Mouse (Mus musculus) bone marrow macrophage, adult 2 months (primary cell): ENCODE data around the gene Vps8. TPM values are rescaled to one million over a fixed set of nuclear protein-coding genes. Genes with fewer than 3 reads are reported as not detected.

Experiments
- H3K27ac ChIP-seq: 2 replicates; pipeline ENCODE4 v1.5.1; 2012; ENCODE audit warnings: low read depth, low read length; ENCODE audit not compliant: insufficient read depth
- H3K4me1 ChIP-seq: 2 replicates; pipeline ENCODE4 v1.6.1; 2012; ENCODE audit warnings: low read length; ENCODE audit not compliant: control insufficient read depth, insufficient read depth
- H3K4me3 ChIP-seq: 2 replicates; pipeline ENCODE4 v1.5.1; 2012; ENCODE audit warnings: mild to moderate bottlenecking, low read length, moderate library complexity; ENCODE audit not compliant: insufficient read depth
- CTCF ChIP-seq: IDR thresholded peaks from 2 replicates; pipeline ENCODE4 v1.5.1; 2012; ENCODE audit warnings: low read depth, mild to moderate bottlenecking, low read length, moderate library complexity
- POLR2A ChIP-seq: IDR thresholded peaks from 2 replicates; pipeline ENCODE4 v1.6.1; 2012; ENCODE audit warnings: mild to moderate bottlenecking, low read depth, low read length, borderline replicate concordance
- polyA plus RNA-seq: library from polyadenylated mRNA; stranded (reverse); fragments of >200 nt; gene quantifications from 2 replicates; pipeline ENCODE4 v1.2.4, GENCODE M21; 2012; ENCODE audit not compliant: missing spikeins, insufficient read depth, insufficient read length

Gene Vps8
- polyA plus RNA-seq, 1 experiment, result 19.8 TPM

GRCm38 (mm10) chr16:21457639-21458369 is 34.9 kb downstream of the Vps8 start:
- H3K4me3 ChIP-seq, result no peak overlapping the region
- TF ChIP-seq POLR2A, result no peak
- no peak for TF ChIP-seq CTCF
- H3K27ac ChIP-seq, result no peak overlapping the region
- H3K4me1 ChIP-seq, result no peaks in the 10 kb centered on the region

- Histone ChIP-seq H3K27ac (no peak overlapping the region), H3K4me1 (no peaks in the 10 kb centered on the region), H3K4me3 (no peak overlapping the region)
- no peak for TF ChIP-seq CTCF
- no peak for TF ChIP-seq POLR2A
Observed at GRCm38 (mm10) chr16:21465868-21466267, 43.0 kb downstream of the Vps8 start.

GRCm38 (mm10) chr16:21470416-21470815 is 47.5 kb downstream of the Vps8 start:
- Histone ChIP-seq H3K4me3 (no peak overlapping the region), H3K4me1 (peaks cover 6% of the 10 kb centered on the region; the same call in 1 of the 2 replicates), H3K27ac (no peak overlapping the region)
- TF ChIP-seq POLR2A (no peak), CTCF (peak; percentile 83)

- no peak overlapping the region for H3K4me3 ChIP-seq
- H3K27ac ChIP-seq, result no peak overlapping the region; the same call in 1 of the 2 replicates
- peaks cover 18% of the 10 kb centered on the region for H3K4me1 ChIP-seq
- TF ChIP-seq CTCF (no peak), POLR2A (no peak)
Observed at GRCm38 (mm10) chr16:21477074-21477473, 54.2 kb downstream of the Vps8 start.

GRCm38 (mm10) chr16:21478376-21478775 is 55.5 kb downstream of the Vps8 start:
- TF ChIP-seq POLR2A (no peak), CTCF (no peak)

GRCm38 (mm10) chr16:21483803-21484202 is 60.9 kb downstream of the Vps8 start:
- Histone ChIP-seq H3K4me3 (no peak overlapping the region), H3K4me1 (no peaks in the 10 kb centered on the region), H3K27ac (no peak overlapping the region)
- TF ChIP-seq CTCF (no peak), POLR2A (no peak)

More at GRCm38 (mm10) chr16:21478376-21478775, 55.5 kb downstream of the Vps8 start:
- Histone ChIP-seq H3K4me3 (no peak overlapping the region), H3K27ac (no peak overlapping the region), H3K4me1 (peaks cover 18% of the 10 kb centered on the region)

GRCm38 (mm10) chr16:21485716-21486115 is 62.8 kb downstream of the Vps8 start:
- no peaks in the 10 kb centered on the region for H3K4me1 ChIP-seq
- no peak overlapping the region for H3K27ac ChIP-seq
- TF ChIP-seq POLR2A (no peak), CTCF (no peak)
- H3K4me3 ChIP-seq, result no peak overlapping the region

- Histone ChIP-seq H3K4me3 (no peak overlapping the region), H3K27ac (no peak overlapping the region), H3K4me1 (no peaks in the 10 kb centered on the region)
- TF ChIP-seq POLR2A, result no peak
- TF ChIP-seq CTCF, result peak; percentile 72
Observed at GRCm38 (mm10) chr16:21488413-21488812, 65.5 kb downstream of the Vps8 start.

- no peak for TF ChIP-seq CTCF
- TF ChIP-seq POLR2A, result no peak
- no peaks in the 10 kb centered on the region for H3K4me1 ChIP-seq
- H3K27ac ChIP-seq, result no peak overlapping the region
- no peak overlapping the region for H3K4me3 ChIP-seq
Observed at GRCm38 (mm10) chr16:21492346-21492745, 69.4 kb downstream of the Vps8 start.

GRCm38 (mm10) chr16:21492894-21493293 is 70.0 kb downstream of the Vps8 start:
- TF ChIP-seq POLR2A (no peak), CTCF (no peak)
- Histone ChIP-seq H3K4me1 (peaks cover 2% of the 10 kb centered on the region), H3K27ac (no peak overlapping the region), H3K4me3 (no peak overlapping the region)

GRCm38 (mm10) chr16:21494681-21495080 is 71.8 kb downstream of the Vps8 start:
- TF ChIP-seq CTCF (no peak), POLR2A (no peak)
- Histone ChIP-seq H3K27ac (no peak overlapping the region), H3K4me3 (no peak overlapping the region), H3K4me1 (peaks cover 13% of the 10 kb centered on the region)
